Mouse (Mus musculus) right cerebral cortex, postnatal 25 days (tissue): Measurements from ENCODE around the gene Rhoc.
"Not testable (repeated sequence)": the region's sequence is repeated elsewhere in the genome, so short reads cannot be mapped to it uniquely, and the experiment has no call there.

ENCODE experiments used
- DNase-seq: peaks from one replicate; pipeline ENCODE4 v3.0.0; 2022

Gene Rhoc

GRCm38 (mm10) chr3:104788561-104789311 is 561 bp downstream of the Rhoc start:
- DNase-seq, result peak; percentile 58

GRCm38 (mm10) chr3:104789312-104789605 is 1.1 kb downstream of the Rhoc start:
- DNase-seq, result no peak

- peak; percentile 30 for DNase-seq
Measured at GRCm38 (mm10) chr3:104789822-104790221, 1.6 kb downstream of the Rhoc start.

- peak; percentile 50 for DNase-seq
Measured at GRCm38 (mm10) chr3:104790401-104790937, 2.3 kb downstream of the Rhoc start.

- DNase-seq, result no peak
Measured at GRCm38 (mm10) chr3:104791017-104791416, 2.8 kb downstream of the Rhoc start.

GRCm38 (mm10) chr3:104791671-104792070 is 3.5 kb downstream of the Rhoc start:
- DNase-seq, result peak; percentile 42

- DNase-seq, result no peak
Measured at GRCm38 (mm10) chr3:104792360-104793270, 4.4 kb downstream of the Rhoc start.

- peak; percentile 65 for DNase-seq
Measured at GRCm38 (mm10) chr3:104793871-104794828, 6.0 kb downstream of the Rhoc start.

- DNase-seq, result no peak
Measured at GRCm38 (mm10) chr3:104794953-104795470, 6.8 kb downstream of the Rhoc start.

- no peak for DNase-seq
Measured at GRCm38 (mm10) chr3:104795661-104796340, 7.6 kb downstream of the Rhoc start.

GRCm38 (mm10) chr3:104796430-104797082 is 8.4 kb downstream of the Rhoc start:
- no peak for DNase-seq

- DNase-seq, result no peak
Measured at GRCm38 (mm10) chr3:104800681-104801080, 12.5 kb downstream of the Rhoc start.

GRCm38 (mm10) chr3:104801481-104801880 is 13.3 kb downstream of the Rhoc start:
- no peak for DNase-seq

- no peak for DNase-seq
Measured at GRCm38 (mm10) chr3:104804312-104804711, 16.1 kb downstream of the Rhoc start.

GRCm38 (mm10) chr3:104805539-104805938 is 17.4 kb downstream of the Rhoc start:
- DNase-seq, result no peak

- no peak for DNase-seq
Measured at GRCm38 (mm10) chr3:104811752-104812151, 23.6 kb downstream of the Rhoc start.

- DNase-seq, result no peak
Measured at GRCm38 (mm10) chr3:104812254-104812653, 24.1 kb downstream of the Rhoc start.

GRCm38 (mm10) chr3:104813227-104813626 is 25.1 kb downstream of the Rhoc start:
- not testable (repeated sequence) for DNase-seq

GRCm38 (mm10) chr3:104814746-104815145 is 26.6 kb downstream of the Rhoc start:
- DNase-seq, result no peak

- DNase-seq, result no peak
Measured at GRCm38 (mm10) chr3:104815346-104815745, 27.2 kb downstream of the Rhoc start.

- DNase-seq, result no peak
Measured at GRCm38 (mm10) chr3:104816130-104816529, 28.0 kb downstream of the Rhoc start.
